Mouse (Mus musculus) heart, embryonic 16.5 days (tissue): ENCODE measurements around the gene Fbxl17. TPM values are rescaled to one million over a fixed set of nuclear protein-coding genes. Genes with fewer than 3 reads are reported as not detected.

Source experiments
- ATAC-seq: fragments of 200-750 bp; cut with Nextera tagmentation; replicated peaks from 2 replicates; pipeline ENCODE4 v1.8.0; 2017; ENCODE audit warnings: moderate number of reproducible peaks; ENCODE audit not compliant: insufficient read depth, low FRiP score; ENCODE audit errors: extremely low read depth
- H3K27ac ChIP-seq: fragments of 300-500 bp; sonication (generic); 2 replicates; pipeline ENCODE4 v1.5.1; 2014; ENCODE audit warnings: mild to moderate bottlenecking, low read length, control low read depth, moderate library complexity
- H3K27me3 ChIP-seq: fragments of 300-500 bp; sonication (generic); 2 replicates; pipeline ENCODE4 v1.6.1; 2014; ENCODE audit warnings: low read length, mixed read lengths; ENCODE audit not compliant: control insufficient read depth, insufficient read depth
- H3K36me3 ChIP-seq: fragments of 300-500 bp; sonication (generic); 2 replicates; pipeline ENCODE4 v1.6.1; 2014; ENCODE audit not compliant: control insufficient read depth, insufficient read depth
- H3K4me1 ChIP-seq: fragments of 300-500 bp; sonication (generic); 2 replicates; pipeline ENCODE4 v1.6.1; 2014; ENCODE audit warnings: low read length, mixed read lengths; ENCODE audit not compliant: control insufficient read depth, insufficient read depth
- H3K4me2 ChIP-seq: fragments of 300-500 bp; sonication (generic); 2 replicates; pipeline ENCODE4 v1.6.1; 2014; ENCODE audit warnings: low read depth, mild to moderate bottlenecking, control low read depth, low read length
- H3K4me3 ChIP-seq: fragments of 300-500 bp; sonication (generic); 2 replicates; pipeline ENCODE4 v1.5.1; 2014; ENCODE audit warnings: mild to moderate bottlenecking, control low read depth, low read length
- H3K9ac ChIP-seq: fragments of 300-500 bp; sonication (generic); 2 replicates; pipeline ENCODE4 v1.6.1; 2014; ENCODE audit warnings: low read length, control low read depth
- H3K9me3 ChIP-seq: fragments of 300-500 bp; sonication (generic); replicated peaks from 2 replicates; pipeline ENCODE4 v1.6.1; 2016; ENCODE audit warnings: low read length; ENCODE audit not compliant: control insufficient read depth
- WGBS: fragments of 180-500 bp; shearing (Covaris S2); extraction: QIAGEN DNeasy Blood & Tissue Kit; methylation state at CpG from one replicate; pipeline ENCODE4 v1.1.7; 2014; 5-methylcytosine and 5-hydroxymethylcytosine counted together
- microRNA-seq: library from miRNA; unstranded; fragments of <30 nt; microRNA quantifications from one replicate; pipeline ENCODE4, GENCODE M21; 2017
- polyA plus RNA-seq: library from polyadenylated mRNA; unstranded; fragments of >200 nt; fragmentation: Nextera tagmentation; extraction: Ambion mirVana; gene quantifications from 2 replicates; pipeline ENCODE4 v1.2.1, GENCODE M21; 2015

The Fbxl17 gene
- polyA plus RNA-seq, 1 experiment from 2014 or later = 14.3 TPM

- no peaks in the 10 kb centered on the region for H3K36me3 ChIP-seq
- H3K9me3 ChIP-seq = no peaks in the 10 kb centered on the region
- H3K4me3 ChIP-seq = no peak overlapping the region
- ATAC-seq = no peak
- no peak overlapping the region for H3K4me2 ChIP-seq
- no peak overlapping the region for H3K9ac ChIP-seq
- H3K4me1 ChIP-seq = no peaks in the 10 kb centered on the region
- 90% methylated on average over 3 of the region's 3 CpGs for WGBS
- H3K27ac ChIP-seq = no peak overlapping the region
- H3K27me3 ChIP-seq = no peaks in the 10 kb centered on the region
These were observed 482.1 kb downstream of the Fbxl17 start for GRCm38 (mm10) chr17:63017605-63018167.

GRCm38 (mm10) chr17:63012571-63012923, 487.3 kb downstream of the Fbxl17 start:
- no peaks in the 10 kb centered on the region for H3K36me3 ChIP-seq
- no peak overlapping the region; the same call in 1 of the 2 replicates for H3K4me2 ChIP-seq
- H3K9ac ChIP-seq = no peak overlapping the region
- no peaks in the 10 kb centered on the region for H3K9me3 ChIP-seq
- peak; percentile 14; the same call in 1 of the 2 replicates for ATAC-seq
- H3K27ac ChIP-seq = peak overlapping the region; percentile 54
- no peak overlapping the region for H3K4me3 ChIP-seq
- WGBS = 24% methylated on average over 3 of the region's 3 CpGs
- no peaks in the 10 kb centered on the region for H3K27me3 ChIP-seq
- peaks cover 3% of the 10 kb centered on the region; the same call in 1 of the 2 replicates for H3K4me1 ChIP-seq

GRCm38 (mm10) chr17:63011893-63012570, 487.8 kb downstream of the Fbxl17 start:
- no peaks in the 10 kb centered on the region for H3K36me3 ChIP-seq

DNA sequence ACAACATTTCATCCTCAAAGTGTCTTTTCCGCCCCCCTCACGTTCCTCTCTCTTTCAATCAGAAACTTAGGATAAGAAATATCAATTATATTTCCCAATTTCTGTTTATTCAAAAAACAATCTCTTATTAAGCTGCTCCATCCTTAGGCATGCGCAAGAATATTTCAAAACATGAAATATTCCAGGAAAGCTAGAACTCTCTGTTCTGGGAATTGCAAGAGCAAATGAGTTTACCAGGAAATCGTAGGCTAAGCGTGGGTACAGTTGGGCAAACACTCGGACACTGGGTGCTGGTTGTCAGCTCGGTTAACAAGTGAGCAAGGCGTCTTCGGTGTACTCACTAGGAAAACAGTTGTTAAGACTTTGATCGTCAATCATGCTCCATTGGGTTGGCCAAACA, 489.0 kb downstream of the Fbxl17 start:
- Histone ChIP-seq H3K4me2 (no peak overlapping the region), H3K9ac (no peak overlapping the region), H3K4me1 (peaks cover 3% of the 10 kb centered on the region; the same call in 1 of the 2 replicates), H3K27me3 (no peaks in the 10 kb centered on the region), H3K4me3 (no peak overlapping the region), H3K27ac (no peak overlapping the region), H3K36me3 (no peaks in the 10 kb centered on the region), H3K9me3 (no peaks in the 10 kb centered on the region)
- 89% methylated on average over 10 of the region's 10 CpGs for WGBS
- no peak for ATAC-seq

More at GRCm38 (mm10) chr17:63011893-63012570, 487.8 kb downstream of the Fbxl17 start:
- peak overlapping the region; percentile 54 for H3K27ac ChIP-seq
- ATAC-seq = peak; percentile 96
- H3K9me3 ChIP-seq = no peaks in the 10 kb centered on the region
- peaks cover 3% of the 10 kb centered on the region; the same call in 1 of the 2 replicates for H3K4me1 ChIP-seq
- no peak overlapping the region; the same call in 1 of the 2 replicates for H3K4me2 ChIP-seq
- no peaks in the 10 kb centered on the region for H3K27me3 ChIP-seq
- H3K9ac ChIP-seq = no peak overlapping the region
- WGBS = 47% methylated on average over 13 of the region's 13 CpGs
- H3K4me3 ChIP-seq = no peak overlapping the region

- Histone ChIP-seq H3K9me3 (no peaks in the 10 kb centered on the region), H3K4me3 (no peak overlapping the region), H3K36me3 (no peaks in the 10 kb centered on the region), H3K27ac (no peak overlapping the region), H3K4me1 (peaks cover 3% of the 10 kb centered on the region; the same call in 1 of the 2 replicates), H3K4me2 (no peak overlapping the region), H3K9ac (no peak overlapping the region), H3K27me3 (no peaks in the 10 kb centered on the region)
- 75% methylated on average over 4 of the region's 4 CpGs for WGBS
- no peak for ATAC-seq
These were observed 491.0 kb downstream of the Fbxl17 start for GRCm38 (mm10) chr17:63008788-63009187.

- H3K4me3 ChIP-seq = no peak overlapping the region
- no peak overlapping the region for H3K4me2 ChIP-seq
- peaks cover 3% of the 10 kb centered on the region; the same call in 1 of the 2 replicates for H3K4me1 ChIP-seq
- H3K27ac ChIP-seq = no peak overlapping the region
- H3K9me3 ChIP-seq = no peaks in the 10 kb centered on the region
- ATAC-seq = no peak
- WGBS = 48% methylated on average over 5 of the region's 5 CpGs
- no peak overlapping the region for H3K9ac ChIP-seq
- H3K36me3 ChIP-seq = no peaks in the 10 kb centered on the region
- no peaks in the 10 kb centered on the region for H3K27me3 ChIP-seq
These were observed 491.5 kb downstream of the Fbxl17 start for GRCm38 (mm10) chr17:63008277-63008676.

DNA sequence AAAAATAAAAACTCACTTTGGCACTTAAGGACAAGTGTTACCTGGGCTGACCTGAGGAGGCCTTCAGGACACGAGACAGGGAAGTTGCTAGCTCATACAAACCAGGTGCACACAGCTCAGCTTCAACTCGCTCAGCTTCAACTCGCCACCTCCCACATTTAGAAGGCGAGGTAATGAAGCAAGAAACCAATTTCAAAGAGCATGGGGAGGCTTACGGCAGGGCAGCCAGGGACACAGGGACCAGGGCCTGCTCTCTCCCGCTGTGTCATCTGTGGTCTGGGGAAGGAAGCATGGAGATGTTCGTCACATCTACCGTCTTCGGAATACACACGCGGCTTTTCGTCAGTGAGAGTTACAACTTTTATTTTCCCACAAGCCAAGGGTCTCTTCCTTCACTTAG, 491.9 kb downstream of the Fbxl17 start:
- 79% methylated on average over 12 of the region's 12 CpGs for WGBS
- ATAC-seq = no peak
- H3K27ac ChIP-seq = no peak overlapping the region
- H3K36me3 ChIP-seq = no peaks in the 10 kb centered on the region
- peaks cover 3% of the 10 kb centered on the region; the same call in 1 of the 2 replicates for H3K4me1 ChIP-seq
- no peaks in the 10 kb centered on the region for H3K27me3 ChIP-seq
- H3K9ac ChIP-seq = no peak overlapping the region
- H3K4me3 ChIP-seq = no peak overlapping the region
- no peaks in the 10 kb centered on the region for H3K9me3 ChIP-seq
- no peak overlapping the region for H3K4me2 ChIP-seq

Small RNAs within 50 kb of the gene (microRNA-seq; reads per million reads assigned to microRNA genes)
- not detected for gene Gm24813
